Mouse (Mus musculus): ENCODE data around the gene Lonp2. TPM values are rescaled to one million over a fixed set of nuclear protein-coding genes. Genes with fewer than 3 reads are reported as not detected.

Lonp2 gene
- polyA plus RNA-seq, 2 experiments from 2014 or later, result 65.0 to 68.7 TPM

DNA sequence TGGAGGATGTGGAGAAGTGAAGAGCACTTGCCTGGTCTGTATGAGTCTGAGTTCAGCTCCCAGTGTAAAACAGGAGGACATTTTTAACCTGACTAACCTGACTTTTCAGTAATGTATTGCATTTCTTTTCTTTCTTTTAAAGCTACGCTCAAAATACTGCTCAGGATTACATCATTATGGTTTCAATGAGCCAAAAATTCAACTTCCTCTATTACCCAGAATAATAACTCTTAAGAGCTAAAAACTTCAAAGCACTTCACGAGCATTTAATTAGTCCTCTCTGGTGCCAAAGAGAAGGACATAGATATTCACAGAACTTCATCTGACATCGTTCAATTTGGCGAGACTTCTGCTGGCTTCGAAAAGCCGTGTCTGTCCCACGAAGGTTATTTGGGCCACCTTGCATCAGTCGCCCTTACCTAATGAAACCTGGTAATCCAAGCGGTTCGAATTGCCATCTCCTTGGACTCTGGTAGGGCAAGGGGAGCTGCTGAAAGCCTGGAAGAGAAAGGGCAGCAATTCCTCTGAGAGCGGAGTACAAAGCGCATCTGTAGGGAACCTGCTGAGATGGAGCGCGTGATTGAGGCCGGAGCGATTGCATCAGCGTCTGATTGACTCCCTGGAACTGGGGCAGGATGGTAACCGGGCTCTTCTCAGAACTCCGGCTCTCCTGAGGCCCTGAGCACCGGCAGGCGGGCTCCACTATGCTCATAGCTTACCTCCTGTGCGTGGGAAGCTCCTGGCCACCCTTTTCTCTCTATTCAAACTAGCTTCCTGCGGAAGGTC lies 133.3 kb downstream of the Lonp2 start:
- no peak for ATAC-seq

GRCm38 (mm10) chr8:86758651-86759050 lies 134.8 kb downstream of the Lonp2 start:
- ATAC-seq, result no peak

GRCm38 (mm10) chr8:86759090-86759491 lies 135.2 kb downstream of the Lonp2 start:
- ATAC-seq, result no peak

DNA sequence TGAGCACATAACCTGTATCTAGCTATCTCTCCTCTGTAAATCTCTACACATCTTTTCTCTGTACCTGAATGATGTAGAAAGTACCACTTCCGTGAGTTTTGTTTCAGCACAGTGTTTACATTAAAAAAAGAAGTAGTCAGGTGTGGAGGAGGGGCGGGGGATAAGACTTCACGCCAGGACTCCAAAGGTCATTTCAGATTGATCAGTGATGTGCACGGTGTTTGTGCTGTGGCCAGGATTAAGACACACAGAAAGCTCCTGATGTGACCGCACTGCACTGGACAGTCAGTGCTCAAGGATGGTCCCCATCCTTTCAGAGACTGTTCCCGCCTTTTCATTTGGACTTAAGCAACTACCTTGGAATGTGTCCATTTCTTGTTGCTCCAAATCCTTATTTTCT lies 136.9 kb downstream of the Lonp2 start:
- no peak for ATAC-seq

GRCm38 (mm10) chr8:86762806-86763205 lies 139.0 kb downstream of the Lonp2 start:
- ATAC-seq, result no peak

DNA sequence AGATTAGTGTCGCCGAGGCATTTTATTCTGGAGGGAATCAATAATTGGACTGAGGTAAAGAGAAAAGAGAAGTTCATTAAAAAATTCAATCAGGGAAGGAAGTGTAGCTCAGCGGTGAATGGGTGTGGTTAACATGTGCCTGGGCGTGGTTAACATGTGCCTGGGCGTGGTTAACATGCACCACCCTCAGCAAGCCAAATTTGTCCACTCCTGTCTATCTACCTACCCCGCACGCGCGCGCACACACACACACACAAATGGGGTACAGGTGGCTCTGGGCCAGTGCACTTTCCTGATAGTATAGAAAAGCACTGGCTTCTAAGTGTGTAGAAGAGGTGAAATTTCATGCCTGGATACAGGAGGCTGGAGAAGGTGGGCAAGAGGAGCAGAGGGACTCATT lies 141.3 kb downstream of the Lonp2 start:
- ATAC-seq, result no peak

DNA sequence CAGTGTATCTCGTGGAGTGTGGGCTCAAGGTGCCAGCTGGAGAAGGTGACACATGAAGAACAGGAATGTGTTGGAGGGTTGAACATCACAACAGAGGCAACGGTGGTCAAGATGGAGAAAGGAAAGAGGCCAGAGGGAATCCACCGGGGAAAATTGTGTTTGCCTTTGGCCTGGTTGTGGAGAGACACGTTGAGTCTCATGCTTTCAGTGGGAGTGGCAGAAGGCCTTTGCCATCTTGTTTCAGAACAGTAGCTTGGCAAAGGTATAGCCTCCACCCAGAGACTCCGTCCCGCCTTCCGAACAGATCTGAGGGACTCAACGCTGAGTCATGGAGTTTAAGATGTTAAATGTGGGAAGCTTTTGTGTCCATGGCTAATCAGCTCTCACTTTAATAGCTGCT lies 141.8 kb downstream of the Lonp2 start:
- no peak for ATAC-seq

DNA sequence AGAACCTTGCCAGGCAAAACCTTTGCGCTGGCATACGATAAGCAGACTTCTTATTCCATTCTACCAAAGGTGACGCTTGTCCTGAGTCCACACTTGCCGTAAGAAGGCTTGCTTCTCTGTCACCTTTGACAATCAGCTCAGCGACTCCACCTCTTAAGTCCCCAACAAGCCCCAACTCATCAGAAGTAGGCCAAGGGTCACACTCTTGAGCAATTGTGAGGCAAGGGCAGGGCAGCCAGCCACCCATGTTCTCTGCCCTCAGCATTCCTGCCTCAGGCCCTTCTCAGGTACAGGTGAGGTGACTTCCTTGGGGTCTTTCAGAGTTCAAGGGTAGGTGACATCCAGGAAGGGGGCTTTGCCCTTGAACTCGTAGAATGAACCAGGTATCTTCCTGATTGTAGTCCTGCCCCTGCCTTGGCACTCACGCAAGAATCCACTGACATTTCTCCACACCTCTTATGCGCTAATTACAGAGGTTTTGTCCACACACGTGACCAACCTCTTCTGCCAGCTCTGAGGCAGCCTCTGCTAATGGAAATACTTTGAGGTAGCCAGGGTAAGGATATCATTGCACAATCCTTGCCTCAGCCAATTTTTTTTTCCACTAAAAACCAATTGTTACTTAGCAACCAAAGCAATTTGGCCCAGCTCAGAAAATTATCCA lies 142.8 kb downstream of the Lonp2 start:
- no peak for ATAC-seq

GRCm38 (mm10) chr8:86768499-86768898 lies 144.7 kb downstream of the Lonp2 start:
- ATAC-seq, result no peak

GRCm38 (mm10) chr8:86769945-86770715 lies 146.3 kb downstream of the Lonp2 start:
- no peak for ATAC-seq

Other genes starting within 250 kb of the Lonp2 start
- not detected for gene Abcc12, start 43.4 kb upstream of the Lonp2 start, polyA plus RNA-seq (2017; shearing (Covaris generic))
- not detected for gene Gm10638, start 121.7 kb downstream of the Lonp2 start, polyA plus RNA-seq (2017; shearing (Covaris generic))
- 1 to 10 TPM; 5.6 to 8.2 TPM for gene Siah1a, start 121.9 kb downstream of the Lonp2 start, polyA plus RNA-seq (2017; shearing (Covaris generic))

Data from activated CD4-positive, CD25-positive, alpha-beta regulatory T cell, adult 4 months (primary cell).